Comparison of ENCODE assay signal across 9 mouse cellular contexts in genomic region chr7:44591348-44592116, GRCm38 (mm10). TPM values are rescaled to one million over a fixed set of nuclear protein-coding genes. Genes with fewer than 3 reads are reported as not detected.
A peak's percentile ranks its signal among the peaks of the same experiment; 100 is the strongest.
DNase-seq lines count a peak whose midpoint lies in the region; ATAC-seq and TF ChIP-seq lines count a peak whose summit lies in the region.
"Had no signal": no experiment of that assay in that cellular context is flagged by ENCODE, and none has a peak within 500 bp of the region (broad histone marks: within the 10 kb centered on the region; RNA-seq: fewer than 3 reads in every experiment).

No protein-coding gene starts in this region.

- intact Hi-C loops in heart, postnatal 10 days (cut with DNase I), result no loop called here

- peak; percentile 81 for DNase-seq in heart, adult 11 months
- DNase-seq in heart, postnatal 10 days, result no peak
- DNase-seq in thymus, adult 2 months, result no peak
- no peak for DNase-seq in thymus, postnatal 25 days
- peak; percentile 48 for DNase-seq in midbrain, embryonic 14.5 days
- no peak for DNase-seq in natural killer cell, adult 2 months (ENCODE audit: low spot score in 2 of 2)
- no peak for DNase-seq in gastrocnemius, postnatal 4 days (ENCODE audit: low spot score in 2 of 2)

- peaks cover 16% of the 10 kb centered on the region for H3K4me1 ChIP-seq in thymus, adult 2 months (replicated peaks; ENCODE audit: control insufficient read depth, insufficient read depth, low read length)
- peaks cover 78% of the 10 kb centered on the region for H3K4me1 ChIP-seq in hindbrain, embryonic 15.5 days (replicated peaks)
- peaks cover 50% of the 10 kb centered on the region for H3K4me1 ChIP-seq in midbrain, embryonic 14.5 days (ENCODE audit: control insufficient read depth, insufficient read depth, low read length)

- no peak for TF ChIP-seq CTCF in thymus, adult 2 months (IDR thresholded peaks at IDR 0.05; ENCODE audit: borderline replicate concordance, control insufficient read depth, extremely low read depth, insufficient read depth, low read length, poor library complexity)

- H3K36me3 ChIP-seq in thymus, adult 2 months (ENCODE audit: control insufficient read depth, insufficient read depth, low read length), result no peaks in the 10 kb centered on the region
- peaks cover 7% of the 10 kb centered on the region; the same call in 1 of the 2 replicates for H3K36me3 ChIP-seq in hindbrain, embryonic 15.5 days
- peaks cover 4% of the 10 kb centered on the region; the same call in 1 of the 2 replicates for H3K36me3 ChIP-seq in midbrain, embryonic 14.5 days (ENCODE audit: control insufficient read depth, insufficient read depth, low read length)

- ATAC-seq in hindbrain, embryonic 15.5 days (ENCODE audit: low FRiP score, low read depth), result no peak
- ATAC-seq in midbrain, embryonic 14.5 days (ENCODE audit: low FRiP score, low TSS enrichment), result no peak

- H3K27me3 ChIP-seq in thymus, adult 2 months (ENCODE audit: control insufficient read depth, insufficient read depth, low read length), result peaks cover 37% of the 10 kb centered on the region
- peaks cover 10% of the 10 kb centered on the region for H3K27me3 ChIP-seq in hindbrain, embryonic 15.5 days
- peaks cover 21% of the 10 kb centered on the region for H3K27me3 ChIP-seq in midbrain, embryonic 14.5 days (ENCODE audit: control insufficient read depth, insufficient read depth, low read length)

- H3K9me3 ChIP-seq in hindbrain, embryonic 15.5 days, result no peaks in the 10 kb centered on the region
- H3K9me3 ChIP-seq in midbrain, embryonic 14.5 days (ENCODE audit: control insufficient read depth, low read length), result no peaks in the 10 kb centered on the region

- TF ChIP-seq POLR2A in thymus, adult 2 months (IDR thresholded peaks at IDR 0.05; ENCODE audit: control insufficient read depth, extremely low read depth, insufficient read depth, low read length, poor library complexity), result no peak

- peak overlapping the region; percentile 92 for H3K4me2 ChIP-seq in hindbrain, embryonic 15.5 days
- H3K4me2 ChIP-seq in midbrain, embryonic 14.5 days (ENCODE audit: low read length), result peak overlapping the region; percentile 96

- H3K9ac ChIP-seq in hindbrain, embryonic 15.5 days, result peak overlapping the region; percentile 69
- H3K9ac ChIP-seq in midbrain, embryonic 14.5 days (replicated peaks; ENCODE audit: low read length), result peak overlapping the region; percentile 66

- WGBS in thymus, adult 2 months, result 5% methylated on average over 59 of the region's 60 CpGs
- under 1% methylated on average over 57 of the region's 60 CpGs for WGBS in hindbrain, embryonic 15.5 days
- WGBS in midbrain, embryonic 14.5 days, result under 1% methylated on average over 54 of the region's 60 CpGs

- H3K27ac ChIP-seq in thymus, adult 2 months (ENCODE audit: control insufficient read depth, insufficient read depth, low read length), result no peak overlapping the region
- peak overlapping the region; percentile 83 for H3K27ac ChIP-seq in hindbrain, embryonic 15.5 days (replicated peaks)
- peak overlapping the region; percentile 66; the same call in 1 of the 2 replicates for H3K27ac ChIP-seq in midbrain, embryonic 14.5 days (replicated peaks; ENCODE audit: low read depth, low read length)

- peak overlapping the region; percentile 15; the same call in 1 of the 2 replicates for H3K4me3 ChIP-seq in thymus, adult 2 months (ENCODE audit: control insufficient read depth, insufficient read depth, low read length)
- peak overlapping the region; percentile 70 for H3K4me3 ChIP-seq in hindbrain, embryonic 15.5 days
- H3K4me3 ChIP-seq in midbrain, embryonic 14.5 days (replicated peaks; ENCODE audit: low read depth, low read length), result peak overlapping the region; percentile 66

RNA-seq across cellular contexts. Expression of gene Kcnc3, which starts 1.1 kb away (rescaled TPM):
- under 1 TPM; 0.35 to 0.36 TPM for total RNA-seq in heart, postnatal 10 days (2021)
- polyA plus RNA-seq in thymus, adult 2 months (2012; rRNA removed), result 0.82 and 1.0 TPM in 2 replicates
- polyA plus RNA-seq in hindbrain, embryonic 15.5 days (2015; fragmentation: Nextera tagmentation; extraction: Ambion mirVana), result 6.7 and 6.8 TPM in 2 replicates
- 5.2 and 7.5 TPM in 2 replicates for polyA plus RNA-seq in midbrain, embryonic 14.5 days (2014; fragmentation: Nextera tagmentation; extraction: Ambion mirVana)
- 1 to 10 TPM in 1 of 2 experiments, under 1 TPM in 1; 0.91 to 1.1 TPM for total RNA-seq in gastrocnemius, postnatal 4 days (2021)
- total RNA-seq: hematopoietic stem cell, adult 5-6 weeks had no signal

RNA-seq across cellular contexts. Expression of gene Napsa, which starts 19.4 kb away (rescaled TPM):
- 1 to 10 TPM in 1 of 2 experiments, under 1 TPM in 1; 0.43 to 1.4 TPM for total RNA-seq in heart, postnatal 10 days (2021)
- polyA plus RNA-seq in thymus, adult 2 months (2012; rRNA removed), result 28.0 and 32.0 TPM in 2 replicates
- 2.1 and 2.2 TPM in 2 replicates for polyA plus RNA-seq in hindbrain, embryonic 15.5 days (2015; fragmentation: Nextera tagmentation; extraction: Ambion mirVana)
- polyA plus RNA-seq in midbrain, embryonic 14.5 days (2014; fragmentation: Nextera tagmentation; extraction: Ambion mirVana), result 1.1 TPM in 1 of 2 replicates, not detected in the other
- total RNA-seq in gastrocnemius, postnatal 4 days (2021), result under 1 TPM; 0.65 to 0.81 TPM

RNA-seq across cellular contexts. Expression of gene Nr1h2, which starts 37.8 kb away (rescaled TPM):
- 10 to 100 TPM; 45.1 to 49.0 TPM for total RNA-seq in heart, postnatal 10 days (2021)
- 302 and 308 TPM in 2 replicates for polyA plus RNA-seq in thymus, adult 2 months (2012; rRNA removed)
- polyA plus RNA-seq in hindbrain, embryonic 15.5 days (2015; fragmentation: Nextera tagmentation; extraction: Ambion mirVana), result 60.3 and 70.4 TPM in 2 replicates
- 57.1 and 62.0 TPM in 2 replicates for polyA plus RNA-seq in midbrain, embryonic 14.5 days (2014; fragmentation: Nextera tagmentation; extraction: Ambion mirVana)
- total RNA-seq in gastrocnemius, postnatal 4 days (2021), result 10 to 100 TPM; 38.3 to 45.3 TPM

RNA-seq across cellular contexts. Expression of gene Pold1, which starts 42.9 kb away (rescaled TPM):
- 10 to 100 TPM; 18.7 to 24.5 TPM for total RNA-seq in heart, postnatal 10 days (2021)
- polyA plus RNA-seq in thymus, adult 2 months (2012; rRNA removed), result 208 and 235 TPM in 2 replicates
- polyA plus RNA-seq in hindbrain, embryonic 15.5 days (2015; fragmentation: Nextera tagmentation; extraction: Ambion mirVana), result 27.5 and 29.4 TPM in 2 replicates
- 17.8 and 19.5 TPM in 2 replicates for polyA plus RNA-seq in midbrain, embryonic 14.5 days (2014; fragmentation: Nextera tagmentation; extraction: Ambion mirVana)
- 10 to 100 TPM; 32.0 to 35.2 TPM for total RNA-seq in gastrocnemius, postnatal 4 days (2021)

RNA-seq across cellular contexts. Expression of gene Spib, which starts 59.7 kb away (rescaled TPM):
- 1 to 10 TPM; 1.1 to 1.3 TPM for total RNA-seq in heart, postnatal 10 days (2021)
- 40.3 and 43.3 TPM in 2 replicates for polyA plus RNA-seq in thymus, adult 2 months (2012; rRNA removed)
- polyA plus RNA-seq in hindbrain, embryonic 15.5 days (2015; fragmentation: Nextera tagmentation; extraction: Ambion mirVana), result not detected in 2 replicates
- polyA plus RNA-seq in midbrain, embryonic 14.5 days (2014; fragmentation: Nextera tagmentation; extraction: Ambion mirVana), result not detected in 2 replicates
- under 1 TPM; 0.26 to 0.27 TPM for total RNA-seq in gastrocnemius, postnatal 4 days (2021)
- total RNA-seq: hematopoietic stem cell, adult 5-6 weeks had no signal

Comparison
In these comparisons a context has a peak if more than half of its experiments do, and no peak if none do; other contexts are left out.
1. DNase-seq: peak in heart, adult 11 months (single experiment) and midbrain, embryonic 14.5 days (single experiment); none in heart, postnatal 10 days (0 of 2), thymus, adult 2 months (single experiment), thymus, postnatal 25 days (single experiment), natural killer cell, adult 2 months (0 of 2) and gastrocnemius, postnatal 4 days (0 of 2).
2. H3K4me3 ChIP-seq: peak in every context shown above with its lines; median percentile 70 in hindbrain, embryonic 15.5 days; 66 in midbrain, embryonic 14.5 days; 15 in thymus, adult 2 months.